Mouse (Mus musculus): ENCODE data around the gene Ckb. TPM values are rescaled to one million over a fixed set of nuclear protein-coding genes. Genes with fewer than 3 reads are reported as not detected.
A peak's percentile ranks its signal among the peaks of the same experiment; 100 is the strongest.

Gene Ckb
- total RNA-seq, 2 experiments from 2014 or later = 1,681 to 2,044 TPM

- peak in 1 of 2 experiments; percentile 37 for DNase-seq (ENCODE audit: low spot score in 2 of 2)
- intact Hi-C loops (cut with DNase I) = no loop called here
Observed at GRCm38 (mm10) chr12:111694271-111694781, 22.2 kb upstream of the Ckb start.

- peak; percentile 52 to 59 for DNase-seq (ENCODE audit: low spot score in 2 of 2)
- intact Hi-C loops (cut with DNase I) = no loop called here
Observed at GRCm38 (mm10) chr12:111693341-111694270, 21.5 kb upstream of the Ckb start.

- intact Hi-C loops (cut with DNase I) = no loop called here
- no peak for DNase-seq (ENCODE audit: low spot score in 2 of 2)
Observed at GRCm38 (mm10) chr12:111692899-111693298, 20.8 kb upstream of the Ckb start.

GRCm38 (mm10) chr12:111691346-111691872 lies 19.3 kb upstream of the Ckb start:
- DNase-seq (ENCODE audit: low spot score in 2 of 2) = peak in 1 of 2 experiments; percentile 37
- intact Hi-C loops (cut with DNase I) = no loop called here

GRCm38 (mm10) chr12:111689426-111689825 lies 17.3 kb upstream of the Ckb start:
- no peak for DNase-seq (ENCODE audit: low spot score in 2 of 2)
- intact Hi-C loops (cut with DNase I) = no loop called here

DNA sequence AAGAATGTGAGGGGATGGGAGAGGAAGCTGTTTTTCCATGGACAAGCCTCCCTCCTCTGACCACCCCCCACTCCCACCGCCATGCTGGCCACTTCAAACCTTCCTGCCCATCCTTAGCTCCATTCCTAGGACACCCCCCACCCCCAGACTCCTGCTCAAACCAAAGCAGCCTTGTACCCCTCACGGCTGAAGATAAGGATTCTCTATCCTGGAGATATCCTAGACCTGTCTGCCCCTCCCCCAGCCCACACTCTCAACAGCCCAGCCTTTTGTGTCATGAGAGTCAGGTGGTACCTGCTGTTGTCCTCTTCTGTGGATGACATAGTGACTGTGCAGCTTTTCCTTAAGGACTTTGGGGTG lies 15.9 kb upstream of the Ckb start:
- DNase-seq (ENCODE audit: low spot score in 2 of 2) = no peak
- intact Hi-C loops (cut with DNase I) = no loop called here

- peak; percentile 63 to 69 for DNase-seq (ENCODE audit: low spot score in 2 of 2)
- intact Hi-C loops (cut with DNase I) = no loop called here
Observed at GRCm38 (mm10) chr12:111687350-111688068, 15.4 kb upstream of the Ckb start.

DNA sequence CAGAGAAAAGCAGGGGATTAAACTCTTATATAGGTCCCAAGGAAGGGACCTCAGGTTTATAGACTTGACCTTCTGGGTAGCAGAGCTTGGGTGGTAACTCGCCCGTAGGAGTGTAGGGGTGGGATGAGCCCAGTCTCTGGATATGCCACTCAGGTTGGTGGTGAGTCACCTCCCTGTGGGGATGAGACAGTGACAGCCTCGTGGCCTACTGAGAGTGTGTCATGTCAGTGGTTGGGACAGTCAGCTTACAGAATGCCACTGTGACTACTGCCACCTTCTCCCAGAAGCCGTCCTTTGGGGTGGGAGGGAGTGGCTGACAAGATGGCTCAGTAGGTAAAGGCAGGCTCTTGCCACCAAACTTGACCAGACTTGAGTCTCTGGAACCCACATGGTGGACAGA lies 14.3 kb upstream of the Ckb start:
- no peak for DNase-seq (ENCODE audit: low spot score in 2 of 2)
- intact Hi-C loops (cut with DNase I) = no loop called here

GRCm38 (mm10) chr12:111682806-111683205 lies 10.7 kb upstream of the Ckb start:
- intact Hi-C loops (cut with DNase I) = no loop called here
- no peak for DNase-seq (ENCODE audit: low spot score in 2 of 2)

GRCm38 (mm10) chr12:111682003-111682402 lies 9.9 kb upstream of the Ckb start:
- intact Hi-C loops (cut with DNase I) = no loop called here
- DNase-seq (ENCODE audit: low spot score in 2 of 2) = no peak

DNA sequence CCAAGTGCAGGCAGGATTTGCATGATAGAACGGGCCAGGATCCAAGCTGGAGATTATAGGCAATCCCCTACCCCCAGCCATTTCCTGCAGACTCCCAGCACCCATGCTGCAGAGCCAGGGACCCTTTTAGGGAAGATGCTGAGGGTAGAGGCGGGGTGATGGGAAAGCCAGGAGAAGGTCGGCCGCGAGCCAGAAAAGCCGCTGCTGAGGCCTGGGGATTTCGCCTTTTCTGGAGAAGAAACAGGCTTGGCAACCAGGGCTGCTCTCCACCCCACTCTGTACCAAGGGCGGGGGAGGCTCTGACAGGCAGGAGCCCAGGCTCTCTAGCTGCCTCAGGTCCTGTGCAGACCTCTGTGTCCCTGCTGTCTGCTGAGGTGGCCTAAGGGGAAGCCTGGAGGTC lies 9.2 kb upstream of the Ckb start:
- intact Hi-C loops (cut with DNase I) = no loop called here
- DNase-seq (ENCODE audit: low spot score in 2 of 2) = no peak

DNA sequence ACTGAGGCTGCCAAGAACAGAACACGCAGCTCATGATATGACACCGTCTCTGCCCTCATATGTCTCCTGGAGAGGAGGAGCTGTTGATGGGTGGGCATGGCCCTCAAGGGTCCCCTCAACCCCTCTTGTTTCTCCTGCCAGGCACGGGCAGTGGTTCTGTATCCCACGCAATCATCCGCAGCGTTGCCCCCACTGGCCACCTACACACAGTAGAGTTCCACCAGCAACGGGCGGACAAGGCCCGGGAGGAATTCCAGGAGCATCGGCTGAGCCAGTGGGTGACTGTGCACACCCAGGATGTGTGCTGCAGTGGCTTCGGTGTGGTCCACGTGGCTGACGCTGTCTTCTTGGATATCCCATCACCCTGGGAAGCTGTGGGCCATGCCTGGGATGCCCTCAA lies 8.5 kb upstream of the Ckb start:
- peak; percentile 40 to 62 for DNase-seq (ENCODE audit: low spot score in 2 of 2)
- intact Hi-C loops (cut with DNase I) = no loop called here

- no peak for DNase-seq (ENCODE audit: low spot score in 2 of 2)
- intact Hi-C loops (cut with DNase I) = no loop called here
Observed at GRCm38 (mm10) chr12:111678997-111679396, 6.9 kb upstream of the Ckb start.

DNA sequence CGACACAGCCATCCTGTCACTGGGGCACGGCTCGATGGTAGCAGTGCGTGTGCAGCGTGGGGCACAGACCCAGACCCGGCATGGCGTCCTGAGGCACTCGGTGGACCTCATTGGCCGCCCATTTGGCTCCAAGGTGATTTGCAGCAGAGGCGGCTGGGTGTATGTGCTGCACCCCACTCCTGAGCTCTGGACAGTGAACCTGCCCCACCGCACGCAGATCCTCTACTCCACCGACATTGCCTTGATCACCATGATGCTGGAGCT lies 6.5 kb upstream of the Ckb start:
- no peak for DNase-seq (ENCODE audit: low spot score in 2 of 2)
- intact Hi-C loops (cut with DNase I) = no loop called here

- intact Hi-C loops (cut with DNase I) = no loop called here
- DNase-seq (ENCODE audit: low spot score in 2 of 2) = peak; percentile 87 to 89
Observed at GRCm38 (mm10) chr12:111677882-111678669, 5.9 kb upstream of the Ckb start, which contains the start of gene Trmt61a. TSS of gene Trmt61a (plus strand) at chr12:111678105.

GRCm38 (mm10) chr12:111677421-111677820 lies 5.3 kb upstream of the Ckb start:
- DNase-seq (ENCODE audit: low spot score in 2 of 2) = peak in 1 of 2 experiments; percentile 42

DNA sequence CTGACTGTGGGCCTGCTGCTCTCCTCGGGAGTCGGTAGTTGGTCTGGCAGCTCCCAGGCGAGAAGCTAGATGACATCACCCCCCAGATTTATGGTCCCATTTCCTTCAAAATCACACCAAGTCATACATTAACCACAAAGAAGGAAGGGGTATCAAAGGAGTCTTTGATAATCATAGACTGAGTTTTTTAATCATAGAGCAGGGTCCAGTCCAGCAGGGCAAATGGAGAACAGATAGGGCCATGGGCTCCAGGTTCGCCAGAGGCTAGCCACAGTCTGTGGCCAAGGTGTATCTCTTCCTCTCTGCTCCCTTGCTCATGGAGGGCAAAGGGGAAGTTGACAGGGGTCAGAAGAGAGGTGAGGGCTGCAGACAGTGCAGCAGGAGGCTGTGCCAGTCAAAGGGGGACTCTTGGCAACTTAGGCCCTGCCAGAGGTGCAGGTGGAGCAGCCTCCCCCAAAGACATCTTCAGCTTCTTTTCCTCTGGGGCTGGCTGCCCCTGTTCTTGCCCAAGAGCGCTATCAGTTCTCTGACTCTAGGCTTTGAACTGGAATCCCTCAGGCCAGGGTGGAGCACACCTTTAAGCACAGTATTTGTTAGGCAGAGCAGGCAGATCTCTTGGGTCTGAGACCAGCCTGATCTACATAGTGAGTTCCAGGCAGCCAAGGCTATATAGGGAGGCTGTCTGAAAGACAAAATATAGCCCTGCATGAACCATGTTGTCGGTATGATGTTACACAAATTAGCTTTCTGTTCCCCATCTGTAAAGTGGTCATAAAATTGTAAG lies 3.9 kb upstream of the Ckb start:
- DNase-seq (ENCODE audit: low spot score in 2 of 2) = no peak
- intact Hi-C loops (cut with DNase I) = no loop called here

More at GRCm38 (mm10) chr12:111677421-111677820, 5.3 kb upstream of the Ckb start:
- intact Hi-C loops (cut with DNase I) = no loop called here

DNA sequence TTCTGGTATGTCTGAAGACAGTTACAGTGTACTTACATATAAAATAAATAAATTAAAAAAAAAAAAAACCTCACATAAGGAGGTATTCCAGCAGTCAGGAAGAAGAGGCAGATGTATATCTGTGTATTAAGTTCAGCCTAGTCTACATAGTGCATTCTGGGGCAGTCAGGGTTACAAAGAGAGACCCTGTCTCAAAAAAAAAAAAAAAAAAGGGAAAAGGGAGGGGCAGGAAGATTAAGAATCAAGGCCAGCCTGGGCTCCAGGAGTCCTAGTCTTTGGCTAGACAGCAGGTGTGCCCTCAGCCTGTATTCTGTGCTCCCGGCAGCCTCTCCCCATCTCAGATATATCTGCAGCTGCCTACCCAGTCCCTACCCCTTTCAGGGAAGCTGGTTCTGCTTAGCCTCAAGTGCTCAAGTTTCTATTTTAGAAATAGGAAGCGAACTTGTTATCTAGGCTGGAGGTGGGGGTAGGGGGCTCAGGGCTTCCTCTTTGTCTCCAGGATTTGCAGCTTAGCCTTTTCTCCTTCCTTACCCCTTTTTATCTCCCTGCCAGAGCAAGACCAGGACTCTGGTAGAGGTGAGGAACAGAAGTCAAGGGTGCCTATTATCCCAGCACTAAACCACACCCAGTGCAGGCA lies 2.8 kb upstream of the Ckb start:
- no peak for DNase-seq (ENCODE audit: low spot score in 2 of 2)
- intact Hi-C loops (cut with DNase I) = no loop called here

- DNase-seq (ENCODE audit: low spot score in 2 of 2) = no peak
- intact Hi-C loops (cut with DNase I) = no loop called here
Observed at GRCm38 (mm10) chr12:111672581-111672980, 443 bp upstream of the Ckb start.
